Mouse (Mus musculus) brain, embryonic 14.5 days (tissue): Measurements from ENCODE around the gene Thsd4.

Source experiments
- CTCF ChIP-seq: fragments of 200-500 bp; IDR thresholded peaks from 2 replicates; pipeline ENCODE4 v1.5.1; 2012; ENCODE audit warnings: inconsistent platforms, mild to moderate bottlenecking, moderate library complexity, borderline replicate concordance; ENCODE audit not compliant: insufficient read depth, insufficient read length; ENCODE audit errors: extremely low read depth
- POLR2A ChIP-seq: fragments of 200-500 bp; IDR thresholded peaks from 2 replicates; pipeline ENCODE4 v1.6.1; 2012; ENCODE audit warnings: mild to moderate bottlenecking, inconsistent platforms, borderline replicate concordance; ENCODE audit not compliant: poor library complexity, insufficient read depth, insufficient read length, severe bottlenecking; ENCODE audit errors: extremely low read depth

GRCm38 (mm10) chr9:60563809-60564208 lies 42.0 kb upstream of the Thsd4 start:
- no peak for TF ChIP-seq CTCF
- no peak for TF ChIP-seq POLR2A
